Comparison of ENCODE assay signal across 27 mouse cellular contexts in the genomic region with DNA sequence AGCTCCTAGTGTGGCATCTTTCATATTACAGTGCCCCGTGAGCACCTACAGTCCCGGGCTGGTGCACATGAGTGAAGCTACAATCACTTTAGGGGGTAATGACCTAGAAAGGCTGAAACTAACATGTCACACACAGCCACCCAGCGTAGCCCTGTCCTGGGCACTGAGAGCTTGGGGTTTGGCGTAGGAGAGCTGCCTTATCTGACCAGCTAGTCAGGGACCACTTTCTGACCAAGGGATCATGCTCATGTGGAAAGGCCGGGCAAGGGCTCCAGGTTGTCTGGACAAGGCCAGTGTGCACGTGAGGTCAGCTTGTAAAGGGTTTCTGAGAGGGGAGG. TPM values are rescaled to one million over a fixed set of nuclear protein-coding genes. Genes with fewer than 3 reads are reported as not detected.
DNase-seq lines count a peak whose midpoint lies in the region; ATAC-seq and TF ChIP-seq lines count a peak whose summit lies in the region.
"Had no signal": no experiment of that assay in that cellular context is flagged by ENCODE, and none has a peak within 500 bp of the region (broad histone marks: within the 10 kb centered on the region; RNA-seq: fewer than 3 reads in every experiment).

No protein-coding gene starts in this region.

- peak overlapping the region; percentile 48 for H3K27ac ChIP-seq in gastrocnemius, adult 2 months
- H3K27ac ChIP-seq in liver, adult 2 months (replicated peaks; ENCODE audit: insufficient read depth, low read depth, low read length) = peak overlapping the region; percentile 85
- no peak overlapping the region for H3K27ac ChIP-seq in liver, embryonic 11.5 days (ENCODE audit: low read depth, low read length)
- H3K27ac ChIP-seq in lung, postnatal 0 days (ENCODE audit: low read length) = peak overlapping the region; percentile 81
- peak overlapping the region; percentile 61 for H3K27ac ChIP-seq in stomach, postnatal 0 days (replicated peaks)
- H3K27ac ChIP-seq in forebrain, postnatal 0 days (ENCODE audit: low read depth, low read length) = no peak overlapping the region
- H3K27ac ChIP-seq: embryonic facial prominence, embryonic 15.5 days; heart, adult 2 months; heart, embryonic 13.5 days; hindbrain, embryonic 13.5 days; limb, embryonic 13.5 days; macrophage; neural tube, embryonic 15.5 days had no signal

- peak overlapping the region; percentile 12; the same call in 1 of the 2 replicates for H3K9ac ChIP-seq in liver, adult 2 months (ENCODE audit: low read depth, low read length)
- no peak overlapping the region for H3K9ac ChIP-seq in liver, embryonic 11.5 days (ENCODE audit: low read depth, low read length)
- H3K9ac ChIP-seq in lung, postnatal 0 days (replicated peaks; ENCODE audit: low read depth) = no peak overlapping the region
- H3K9ac ChIP-seq in stomach, postnatal 0 days (ENCODE audit: low read length) = no peak overlapping the region
- H3K9ac ChIP-seq in forebrain, postnatal 0 days = no peak overlapping the region
- H3K9ac ChIP-seq: embryonic facial prominence, embryonic 15.5 days; heart, embryonic 13.5 days; hindbrain, embryonic 13.5 days; limb, embryonic 13.5 days; neural tube, embryonic 15.5 days had no signal

- peaks cover 12% of the 10 kb centered on the region for H3K4me1 ChIP-seq in liver, adult 2 months (ENCODE audit: control insufficient read depth, insufficient read depth, low read length)
- H3K4me1 ChIP-seq in liver, embryonic 11.5 days (replicated peaks; ENCODE audit: control insufficient read depth, insufficient read depth, low read length) = no peaks in the 10 kb centered on the region; the same call in 1 of the 2 replicates
- peaks cover 16% of the 10 kb centered on the region; the same call in 1 of the 2 replicates for H3K4me1 ChIP-seq in lung, postnatal 0 days (ENCODE audit: insufficient read depth, low read depth, low read length)
- H3K4me1 ChIP-seq in stomach, postnatal 0 days (replicated peaks; ENCODE audit: control insufficient read depth, insufficient read depth) = peaks cover under 1% of the 10 kb centered on the region; the same call in 1 of the 2 replicates
- no peaks in the 10 kb centered on the region for H3K4me1 ChIP-seq in forebrain, postnatal 0 days (ENCODE audit: insufficient read depth)
- H3K4me1 ChIP-seq: heart, embryonic 13.5 days; hindbrain, embryonic 13.5 days; limb, embryonic 13.5 days; neural tube, embryonic 15.5 days had no signal

- intact Hi-C loops in gastrocnemius, adult 2 months (cut with DNase I) = no loop called here

- TF ChIP-seq CTCF in gastrocnemius, adult 2 months (IDR thresholded peaks at IDR 0.05) = no peak
- TF ChIP-seq CTCF in liver, adult 2 months (IDR thresholded peaks at IDR 0.05; ENCODE audit: low read depth, low read length) = no peak
- TF ChIP-seq CTCF in lung, postnatal 0 days (IDR thresholded peaks at IDR 0.05) = no peak
- TF ChIP-seq CTCF in stomach, postnatal 0 days (IDR thresholded peaks at IDR 0.05; ENCODE audit: low read depth) = no peak
- no peak for TF ChIP-seq CTCF in forebrain, postnatal 0 days (IDR thresholded peaks at IDR 0.05; ENCODE audit: low read depth)

- H3K4me2 ChIP-seq in liver, embryonic 11.5 days = no peak overlapping the region
- H3K4me2 ChIP-seq in lung, postnatal 0 days (replicated peaks; ENCODE audit: low read depth, low read length) = no peak overlapping the region
- H3K4me2 ChIP-seq in stomach, postnatal 0 days (replicated peaks; ENCODE audit: low read depth) = no peak overlapping the region
- H3K4me2 ChIP-seq in forebrain, postnatal 0 days (ENCODE audit: low read depth) = no peak overlapping the region
- H3K4me2 ChIP-seq: embryonic facial prominence, embryonic 15.5 days; heart, embryonic 13.5 days; hindbrain, embryonic 13.5 days; limb, embryonic 13.5 days; neural tube, embryonic 15.5 days had no signal

- H3K4me3 ChIP-seq in gastrocnemius, adult 2 months = no peak overlapping the region
- H3K4me3 ChIP-seq in liver, adult 2 months (ENCODE audit: insufficient read depth, low read depth, low read length) = no peak overlapping the region
- H3K4me3 ChIP-seq in liver, embryonic 11.5 days (ENCODE audit: low read depth, low read length) = no peak overlapping the region
- no peak overlapping the region for H3K4me3 ChIP-seq in lung, postnatal 0 days (ENCODE audit: low read depth, low read length)
- no peak overlapping the region for H3K4me3 ChIP-seq in stomach, postnatal 0 days (ENCODE audit: low read depth, low read length)
- H3K4me3 ChIP-seq in forebrain, postnatal 0 days (ENCODE audit: low read depth, low read length) = no peak overlapping the region
- H3K4me3 ChIP-seq: embryonic facial prominence, embryonic 15.5 days; heart, adult 2 months; heart, embryonic 13.5 days; hindbrain, embryonic 13.5 days; limb, embryonic 13.5 days; neural tube, embryonic 15.5 days had no signal

- WGBS in liver, adult 2 months = 30% methylated on average over 6 of the region's 6 CpGs
- 81% methylated on average over 6 of the region's 6 CpGs for whole genome bisulfite sequencing in liver, embryonic 11.5 days
- WGBS in lung, postnatal 0 days = 68% methylated on average over 6 of the region's 6 CpGs
- WGBS in stomach, postnatal 0 days = 83% methylated on average over 6 of the region's 6 CpGs
- 90% methylated on average over 6 of the region's 6 CpGs for WGBS in forebrain, postnatal 0 days

- no peaks in the 10 kb centered on the region for H3K9me3 ChIP-seq in liver, embryonic 11.5 days (ENCODE audit: control insufficient read depth, low read length)
- H3K9me3 ChIP-seq in lung, postnatal 0 days (ENCODE audit: low read length) = no peaks in the 10 kb centered on the region
- H3K9me3 ChIP-seq in stomach, postnatal 0 days (ENCODE audit: control insufficient read depth, low read length) = no peaks in the 10 kb centered on the region
- no peaks in the 10 kb centered on the region for H3K9me3 ChIP-seq in forebrain, postnatal 0 days (ENCODE audit: low read length)
- H3K9me3 ChIP-seq: embryonic facial prominence, embryonic 15.5 days; heart, embryonic 13.5 days; hindbrain, embryonic 13.5 days; limb, embryonic 13.5 days; neural tube, embryonic 15.5 days had no signal

- H3K36me3 ChIP-seq in liver, adult 2 months (ENCODE audit: control insufficient read depth, insufficient read depth, low read length) = no peaks in the 10 kb centered on the region
- no peaks in the 10 kb centered on the region for H3K36me3 ChIP-seq in liver, embryonic 11.5 days (ENCODE audit: control insufficient read depth, insufficient read depth, low read length)
- H3K36me3 ChIP-seq in lung, postnatal 0 days (ENCODE audit: insufficient read depth, low read length) = no peaks in the 10 kb centered on the region
- H3K36me3 ChIP-seq in stomach, postnatal 0 days (ENCODE audit: control insufficient read depth, insufficient read depth, low read length) = no peaks in the 10 kb centered on the region
- no peaks in the 10 kb centered on the region for H3K36me3 ChIP-seq in forebrain, postnatal 0 days (ENCODE audit: insufficient read depth)
- H3K36me3 ChIP-seq: embryonic facial prominence, embryonic 15.5 days; heart, embryonic 13.5 days; hindbrain, embryonic 13.5 days; limb, embryonic 13.5 days; neural tube, embryonic 15.5 days had no signal

- DNase-seq in gastrocnemius, adult 2 months = no peak
- no peak for DNase-seq in gastrocnemius, postnatal 10 days
- no peak for DNase-seq in liver, adult 2 months (ENCODE audit: extremely low read depth, low read depth, low spot score)
- DNase-seq in liver, embryonic 11.5 days (ENCODE audit: low spot score) = no peak
- DNase-seq in lung, postnatal 0 days (ENCODE audit: low spot score) = no peak
- DNase-seq in lung, postnatal 10 days = no peak
- no peak for DNase-seq in stomach, postnatal 0 days (ENCODE audit: low spot score)
- DNase-seq in forebrain, postnatal 0 days = no peak
- DNase-seq: adrenal gland, postnatal 25 days; cerebellum, adult 11 months; cerebellum, adult 9-11 months; gastrocnemius, postnatal 25 days; heart, adult 2 months; heart, postnatal 36 days; layer of hippocampus, adult 9-11 months had no signal

- no peak for TF ChIP-seq EP300 in lung, postnatal 0 days (IDR thresholded peaks at IDR 0.05)
- TF ChIP-seq EP300 in stomach, postnatal 0 days (optimal IDR thresholded peaks at IDR 0.05) = no peak

- no peaks in the 10 kb centered on the region for H3K27me3 ChIP-seq in liver, adult 2 months (ENCODE audit: control insufficient read depth, insufficient read depth, low read length)
- H3K27me3 ChIP-seq in liver, embryonic 11.5 days (replicated peaks; ENCODE audit: control insufficient read depth, insufficient read depth, low read length) = no peaks in the 10 kb centered on the region
- no peaks in the 10 kb centered on the region for H3K27me3 ChIP-seq in lung, postnatal 0 days (replicated peaks; ENCODE audit: insufficient read depth, low read length)
- H3K27me3 ChIP-seq in stomach, postnatal 0 days (ENCODE audit: control insufficient read depth, insufficient read depth, low read length) = no peaks in the 10 kb centered on the region
- H3K27me3 ChIP-seq in forebrain, postnatal 0 days (ENCODE audit: insufficient read depth, low read length) = no peaks in the 10 kb centered on the region
- H3K27me3 ChIP-seq: embryonic facial prominence, embryonic 15.5 days; heart, embryonic 13.5 days; hindbrain, embryonic 13.5 days; limb, embryonic 13.5 days; neural tube, embryonic 15.5 days had no signal

- no peaks in the 10 kb centered on the region for H3K79me2 ChIP-seq in liver, adult 2 months (ENCODE audit: control insufficient read depth, insufficient read depth, low read length)

- no peak for ATAC-seq in liver, embryonic 11.5 days (replicated peaks; ENCODE audit: low FRiP score)
- no peak for ATAC-seq in lung, postnatal 0 days
- ATAC-seq in stomach, postnatal 0 days (ENCODE audit: low FRiP score, low TSS enrichment) = 0 out of 2 replicates have a peak, but pooled peaks have one; percentile 28
- ATAC-seq in forebrain, postnatal 0 days = no peak
- ATAC-seq: forebrain, embryonic 14.5 days had no signal

- 0 out of 2 replicates have a peak, but pooled peaks have one; percentile 7 for TF ChIP-seq POLR2A in liver, adult 2 months (IDR thresholded peaks at IDR 0.05; ENCODE audit: extremely low read depth, insufficient read depth, low read length)

RNA-seq across cellular contexts. Expression of a gene that starts 28.1 kb away (rescaled TPM):
- total RNA-seq in gastrocnemius, adult 2 months (2021) = not detected
- total RNA-seq in gastrocnemius, postnatal 10 days (2021) = not detected
- total RNA-seq in liver, adult 2 months (2014; rRNA removed) = not detected in 2 replicates
- not detected in 2 replicates for polyA plus RNA-seq in liver, adult 2 months (2012; rRNA removed)
- polyA plus RNA-seq in liver, embryonic 11.5 days (2014; fragmentation: Nextera tagmentation; extraction: Ambion mirVana) = 0.38 TPM in 1 of 2 replicates, not detected in the other
- polyA plus RNA-seq in lung, postnatal 0 days (2015; fragmentation: Nextera tagmentation; extraction: Ambion mirVana) = 31.9 and 38.1 TPM in 2 replicates
- 6.8 and 8.8 TPM in 2 replicates for polyA plus RNA-seq in stomach, postnatal 0 days (2015; fragmentation: Nextera tagmentation; extraction: Ambion mirVana)
- not detected in 2 replicates for total RNA-seq in forebrain, postnatal 0 days (2014; rRNA removed)
- 0.35 TPM in 1 of 2 replicates, not detected in the other for polyA plus RNA-seq in forebrain, postnatal 0 days (2015; fragmentation: Nextera tagmentation; extraction: Ambion mirVana)
- total RNA-seq: adrenal gland, postnatal 25 days; common myeloid progenitor, adult 5-6 weeks; gastrocnemius, postnatal 25 days; heart, adult 2 months; heart, postnatal 36 days; left cerebral cortex, adult 18-20 months; left cerebral cortex, postnatal 25 days; midbrain, postnatal 0 days had no signal
- polyA plus RNA-seq: forebrain, embryonic 14.5 days; macrophage; testis, adult 2 months had no signal

RNA-seq across cellular contexts. Expression of a gene that starts 36.6 kb away (rescaled TPM):
- total RNA-seq in gastrocnemius, adult 2 months (2021) = 1 to 10 TPM; 4.0 to 6.2 TPM
- total RNA-seq in gastrocnemius, postnatal 10 days (2021) = 1 to 10 TPM; 4.9 to 7.8 TPM
- total RNA-seq in liver, adult 2 months (2014; rRNA removed) = 45.5 and 59.6 TPM in 2 replicates
- polyA plus RNA-seq in liver, adult 2 months (2012; rRNA removed) = 84.8 and 87.9 TPM in 2 replicates
- 2.3 and 3.6 TPM in 2 replicates for polyA plus RNA-seq in liver, embryonic 11.5 days (2014; fragmentation: Nextera tagmentation; extraction: Ambion mirVana)
- 21.7 and 23.5 TPM in 2 replicates for polyA plus RNA-seq in lung, postnatal 0 days (2015; fragmentation: Nextera tagmentation; extraction: Ambion mirVana)
- 16.7 and 25.7 TPM in 2 replicates for polyA plus RNA-seq in stomach, postnatal 0 days (2015; fragmentation: Nextera tagmentation; extraction: Ambion mirVana)
- 0.24 and 0.31 TPM in 2 replicates for total RNA-seq in forebrain, postnatal 0 days (2014; rRNA removed)
- polyA plus RNA-seq in forebrain, postnatal 0 days (2015; fragmentation: Nextera tagmentation; extraction: Ambion mirVana) = 0.75 and 1.4 TPM in 2 replicates

RNA-seq across cellular contexts. Expression of a gene that starts 42.3 kb away (rescaled TPM):
- total RNA-seq in gastrocnemius, adult 2 months (2021) = 10 to 100 TPM; 13.4 to 17.9 TPM
- 10 to 100 TPM; 18.2 to 18.4 TPM for total RNA-seq in gastrocnemius, postnatal 10 days (2021)
- total RNA-seq in liver, adult 2 months (2014; rRNA removed) = 8.3 and 8.7 TPM in 2 replicates
- polyA plus RNA-seq in liver, adult 2 months (2012; rRNA removed) = 9.8 and 11.3 TPM in 2 replicates
- 2.3 and 2.5 TPM in 2 replicates for polyA plus RNA-seq in liver, embryonic 11.5 days (2014; fragmentation: Nextera tagmentation; extraction: Ambion mirVana)
- 19.8 and 21.4 TPM in 2 replicates for polyA plus RNA-seq in lung, postnatal 0 days (2015; fragmentation: Nextera tagmentation; extraction: Ambion mirVana)
- polyA plus RNA-seq in stomach, postnatal 0 days (2015; fragmentation: Nextera tagmentation; extraction: Ambion mirVana) = 10.3 and 12.5 TPM in 2 replicates
- 8.8 and 14.8 TPM in 2 replicates for total RNA-seq in forebrain, postnatal 0 days (2014; rRNA removed)
- 6.7 and 8.0 TPM in 2 replicates for polyA plus RNA-seq in forebrain, postnatal 0 days (2015; fragmentation: Nextera tagmentation; extraction: Ambion mirVana)

Comparison
In these comparisons a context has a peak if more than half of its experiments do, and no peak if none do; other contexts are left out.
1. H3K27ac ChIP-seq: peak in gastrocnemius, adult 2 months (single experiment), liver, adult 2 months (single experiment), lung, postnatal 0 days (single experiment) and stomach, postnatal 0 days (single experiment); none in liver, embryonic 11.5 days (single experiment) and forebrain, postnatal 0 days (single experiment).